Mouse (Mus musculus) cerebellum, postnatal 4 days (tissue): ENCODE data around the gene Rgs6.

Experiments
- DNase-seq, 2 experiments: peaks; one replicate each; pipeline ENCODE4 v3.0.0; 2022; ENCODE audit warnings: low spot score in 2 of 2, mixed read lengths in 1 of 2

Gene Rgs6

DNA sequence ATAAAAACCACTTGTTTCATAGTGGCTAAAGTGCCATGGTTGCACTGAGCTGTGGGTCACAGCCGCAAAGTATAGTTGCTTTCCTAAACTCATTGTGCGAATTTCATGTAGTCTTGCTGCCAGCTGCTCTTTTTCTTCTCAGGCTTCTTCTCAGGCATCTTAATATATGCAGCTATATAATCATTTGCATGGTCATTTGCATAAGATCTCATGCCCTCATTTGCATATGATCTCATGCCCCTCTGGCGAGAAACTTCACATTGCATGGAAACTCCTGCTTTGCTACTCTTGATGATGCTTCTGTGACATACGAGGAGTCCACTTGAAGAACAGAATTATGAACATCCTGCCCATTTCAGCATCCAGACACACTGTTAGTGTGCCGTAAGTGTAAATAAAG lies 266.8 kb downstream of the Rgs6 start:
- no peak for DNase-seq

GRCm38 (mm10) chr12:82855333-82856107 lies 267.4 kb downstream of the Rgs6 start:
- DNase-seq, result no peak

DNA sequence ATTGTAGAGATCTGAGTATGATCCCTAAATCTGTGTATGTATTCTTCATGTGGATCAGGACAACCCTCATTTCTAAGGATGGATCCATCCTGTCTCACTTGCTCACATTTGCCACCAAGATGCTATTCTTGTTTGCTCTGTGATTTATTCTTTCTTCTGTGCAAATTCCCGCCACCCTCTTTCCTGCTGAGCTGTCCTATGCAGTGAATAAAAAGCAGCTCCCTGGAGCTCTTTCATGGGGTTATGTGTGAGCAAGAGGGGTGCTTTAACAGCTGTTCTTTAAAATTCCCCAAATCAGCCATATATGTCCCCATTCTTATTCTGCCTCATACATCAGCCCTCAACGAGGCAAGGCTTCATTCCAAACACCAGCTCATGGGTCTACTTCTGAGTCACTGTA lies 277.6 kb downstream of the Rgs6 start:
- DNase-seq, result no peak

GRCm38 (mm10) chr12:82880711-82881110 lies 292.6 kb downstream of the Rgs6 start:
- no peak for DNase-seq

GRCm38 (mm10) chr12:82883079-82883478 lies 295.0 kb downstream of the Rgs6 start:
- no peak for DNase-seq

GRCm38 (mm10) chr12:82894971-82895838 lies 307.1 kb downstream of the Rgs6 start:
- no peak for DNase-seq

DNA sequence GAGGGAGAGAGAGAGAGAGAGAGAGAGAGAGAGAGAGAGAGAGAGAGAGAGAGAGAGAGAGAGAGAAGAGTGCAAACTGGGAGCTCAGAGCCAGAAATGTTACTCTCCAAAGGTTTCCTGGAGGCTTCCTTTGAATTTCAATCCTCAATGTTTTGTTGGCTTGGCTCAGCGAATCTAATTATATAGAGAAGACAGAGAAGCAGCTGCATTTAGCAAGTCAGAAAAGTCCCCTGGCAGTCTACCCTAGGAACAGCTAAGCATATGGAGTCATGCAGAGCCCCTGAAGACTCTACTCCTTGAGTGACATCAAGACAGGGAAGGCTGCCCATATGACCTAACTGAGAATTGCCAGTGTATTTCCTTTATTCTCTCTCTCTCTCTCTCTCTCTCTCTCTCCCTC lies 317.7 kb downstream of the Rgs6 start:
- DNase-seq, result no peak

- no peak for DNase-seq
Observed at GRCm38 (mm10) chr12:82910846-82911245, 322.8 kb downstream of the Rgs6 start.

GRCm38 (mm10) chr12:82914127-82914526 lies 326.0 kb downstream of the Rgs6 start:
- no peak for DNase-seq

- DNase-seq, result no peak
Observed at GRCm38 (mm10) chr12:82920146-82920545, 332.1 kb downstream of the Rgs6 start.

DNA sequence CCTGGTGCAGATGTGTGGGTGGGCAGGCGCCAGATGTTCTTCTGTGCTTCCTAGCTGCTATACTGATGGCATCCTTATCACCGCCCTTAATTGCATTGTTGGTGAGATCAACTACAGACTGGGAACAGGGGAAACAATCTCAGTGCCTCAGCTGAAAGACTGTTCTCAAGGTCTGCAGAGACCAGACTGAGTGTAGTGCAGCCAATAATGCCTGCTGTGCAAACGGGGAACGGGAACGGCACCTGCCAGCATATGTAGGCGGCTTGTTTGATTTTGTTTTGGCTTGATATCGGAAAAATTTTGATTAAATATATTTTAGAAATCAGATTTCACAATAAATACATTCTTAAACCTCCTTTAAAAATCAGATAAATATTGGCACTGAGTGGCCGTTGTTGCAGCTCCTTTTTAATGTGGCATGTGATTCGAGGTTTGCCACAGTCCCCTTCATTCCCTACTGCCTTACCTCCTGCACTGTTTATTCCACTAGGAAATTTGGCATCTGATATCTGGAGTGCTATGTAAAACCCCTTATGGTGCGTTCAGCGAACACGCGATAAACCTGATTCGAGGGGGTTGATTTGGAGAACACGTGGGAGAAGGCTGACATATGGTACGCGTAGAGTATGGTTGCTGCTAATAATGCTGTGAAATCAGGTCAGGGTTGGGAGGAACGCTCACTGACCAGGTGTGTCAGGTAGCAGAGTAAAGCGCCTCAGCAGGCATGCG lies 333.4 kb downstream of the Rgs6 start:
- DNase-seq, result no peak

GRCm38 (mm10) chr12:82922856-82923506 lies 334.9 kb downstream of the Rgs6 start:
- peak in 1 of 2 experiments; percentile 18 for DNase-seq

- DNase-seq, result peak; percentile 29 to 79
Observed at GRCm38 (mm10) chr12:82932706-82933461, 344.8 kb downstream of the Rgs6 start.

DNA sequence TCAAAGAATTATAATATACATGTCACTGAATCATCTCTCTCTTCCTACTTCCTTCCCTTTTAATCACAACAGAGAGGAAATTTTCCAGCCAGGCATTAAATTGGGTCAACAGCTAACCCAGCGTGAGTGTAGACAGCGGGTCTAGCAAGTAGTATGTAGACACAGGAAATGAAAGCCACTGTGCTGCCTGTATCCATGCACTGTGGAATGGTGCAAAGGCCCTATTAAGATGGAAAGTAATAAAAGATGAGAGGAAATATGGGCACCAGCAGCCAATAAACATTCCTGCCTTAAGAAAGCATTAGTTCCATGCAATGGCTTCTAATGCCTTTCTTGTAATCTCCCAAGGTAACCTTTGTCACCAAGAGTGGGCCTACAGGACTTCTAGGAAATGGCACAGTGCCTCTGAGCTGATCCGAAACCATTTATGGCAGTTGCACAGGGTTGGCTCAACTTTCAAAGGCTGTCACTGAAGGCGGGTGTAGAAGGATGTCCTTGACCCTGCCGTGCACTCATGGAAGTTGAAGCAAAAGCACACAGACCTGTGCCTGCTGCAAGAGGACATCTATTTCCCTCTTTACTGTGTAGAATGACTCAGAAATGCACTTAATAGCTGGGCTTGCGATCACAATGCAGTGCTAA lies 347.1 kb downstream of the Rgs6 start:
- no peak for DNase-seq

DNA sequence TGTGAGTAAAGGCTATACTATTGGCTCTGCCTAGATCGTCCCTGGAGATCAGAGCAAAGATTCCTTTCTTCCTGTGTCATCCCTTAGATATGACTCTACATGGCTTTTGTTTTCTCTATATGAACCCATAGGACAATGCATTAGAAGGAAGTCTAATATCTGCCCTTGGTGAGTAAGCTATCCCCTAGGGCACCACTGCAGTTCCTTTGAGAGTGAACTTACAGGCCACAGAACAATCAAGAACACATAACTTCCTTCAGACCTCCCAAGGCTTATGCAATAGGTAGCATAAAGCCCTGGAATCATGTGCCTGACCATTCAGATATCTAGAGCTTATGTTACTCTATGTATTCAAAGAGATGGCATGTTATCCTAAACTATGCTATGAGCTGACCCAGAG lies 347.7 kb downstream of the Rgs6 start:
- no peak for DNase-seq

DNA sequence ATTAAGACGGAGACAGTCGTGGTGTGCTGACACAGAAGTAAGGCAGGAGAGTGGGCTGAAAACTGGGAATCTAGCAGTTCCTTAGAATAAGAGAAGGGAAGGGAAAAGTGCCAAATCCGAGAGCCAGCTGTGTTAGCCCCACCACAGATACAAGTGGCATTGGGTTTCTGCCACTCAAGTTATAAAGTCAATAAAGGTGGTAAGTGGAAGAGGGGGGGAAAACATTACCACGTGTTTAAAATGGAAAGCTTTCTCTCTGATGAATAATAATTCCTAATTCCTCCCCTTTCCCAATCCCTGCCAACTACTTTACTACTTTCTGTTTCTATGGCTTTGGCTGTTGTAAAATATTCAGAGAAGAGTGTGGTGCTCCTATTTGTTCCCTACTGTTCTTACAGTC lies 352.4 kb downstream of the Rgs6 start:
- no peak for DNase-seq

DNA sequence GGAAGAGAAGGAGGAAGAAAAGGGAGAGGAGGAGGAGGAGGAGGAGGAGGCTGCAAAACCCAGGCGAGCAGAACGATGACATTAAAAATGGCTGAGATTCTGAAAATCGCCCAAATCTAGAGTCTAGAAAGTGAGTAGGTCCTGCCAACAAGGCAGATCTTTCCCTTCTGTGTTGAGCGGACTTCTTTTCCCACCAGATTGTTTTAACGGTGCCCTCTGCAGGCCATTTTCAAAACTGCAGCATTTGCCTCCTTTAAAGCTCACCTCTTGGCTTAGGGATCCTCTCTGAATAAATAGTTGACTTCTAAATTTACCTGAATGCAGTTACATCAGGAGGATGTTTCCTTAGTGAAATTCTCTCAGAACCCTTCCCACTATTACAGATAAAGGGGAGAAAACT lies 358.4 kb downstream of the Rgs6 start:
- DNase-seq, result peak; percentile 80 to 88

DNA sequence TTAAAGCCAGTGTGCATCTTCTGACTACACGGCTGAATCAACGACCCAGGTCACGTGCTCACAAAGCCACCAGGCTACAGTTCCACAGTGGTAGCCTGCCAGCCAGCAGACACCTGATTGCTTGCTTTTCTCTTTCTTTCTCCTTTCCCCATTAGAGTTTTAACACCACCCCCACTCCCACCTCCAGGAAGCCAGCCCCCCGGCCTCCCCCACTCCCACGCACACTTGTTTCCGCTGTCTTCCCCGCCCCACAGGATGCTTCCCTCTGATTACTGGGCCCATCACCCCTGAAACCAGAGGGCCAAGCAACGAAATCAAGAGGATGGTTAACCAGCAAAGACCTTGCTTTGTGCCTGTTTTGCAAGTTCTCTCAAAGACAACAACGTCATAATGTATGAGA lies 373.0 kb downstream of the Rgs6 start:
- DNase-seq, result no peak

- peak in 1 of 2 experiments; percentile 42 for DNase-seq
Observed at GRCm38 (mm10) chr12:82961852-82962251, 373.8 kb downstream of the Rgs6 start.

- no peak for DNase-seq
Observed at GRCm38 (mm10) chr12:82970521-82971105, 382.5 kb downstream of the Rgs6 start.
